Mouse (Mus musculus): ENCODE results near the gene Dctd.

Gene Dctd

DNA sequence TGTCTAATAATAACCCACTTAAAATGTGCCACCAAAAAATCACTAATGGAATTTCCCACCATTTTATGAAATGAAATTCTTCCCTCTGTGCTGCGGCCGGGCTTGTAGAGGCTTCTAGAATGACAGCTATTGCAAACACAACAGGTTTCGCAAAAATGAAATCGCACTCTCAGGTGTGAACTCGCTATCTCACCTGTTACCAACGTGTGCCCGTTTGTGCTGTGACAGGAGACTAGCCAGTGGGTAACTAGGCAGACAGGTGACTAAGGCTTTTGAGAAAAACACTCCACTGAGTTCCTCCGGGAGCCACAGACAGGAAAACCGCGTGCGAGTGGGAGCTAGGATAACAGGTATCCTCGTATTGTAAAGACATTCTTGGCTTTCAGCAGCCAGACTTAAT, at the start of gene Dctd:
Dctd (plus strand) TSS at position 301 of the 400 bp plus-strand sequence.
- in situ Hi-C loops (cut with MboI; ENCODE audit: unreplicated experiment in 2 of 2), result no loop called here

DNA sequence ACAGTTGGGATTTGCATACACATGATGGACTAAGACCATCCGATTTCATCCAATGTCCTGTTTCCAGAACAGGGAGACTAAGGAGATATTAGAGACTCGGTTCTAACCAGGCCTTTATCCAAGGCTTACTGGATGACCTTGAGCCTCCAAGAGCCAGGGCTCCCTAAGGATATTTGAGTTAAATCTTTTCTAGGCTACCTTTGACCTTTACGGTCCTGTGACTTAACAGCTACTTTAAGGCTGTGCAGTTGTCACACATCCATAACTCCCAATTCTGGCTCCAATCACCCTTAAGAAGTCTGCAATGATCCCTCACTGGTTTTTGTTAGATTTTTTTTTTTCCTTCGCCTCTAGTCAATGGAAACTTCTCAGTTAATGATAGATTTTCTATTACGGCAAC, 45.3 kb upstream of the Dctd start:
- in situ Hi-C loops (cut with MboI; ENCODE audit: unreplicated experiment in 2 of 2), result no loop called here

DNA sequence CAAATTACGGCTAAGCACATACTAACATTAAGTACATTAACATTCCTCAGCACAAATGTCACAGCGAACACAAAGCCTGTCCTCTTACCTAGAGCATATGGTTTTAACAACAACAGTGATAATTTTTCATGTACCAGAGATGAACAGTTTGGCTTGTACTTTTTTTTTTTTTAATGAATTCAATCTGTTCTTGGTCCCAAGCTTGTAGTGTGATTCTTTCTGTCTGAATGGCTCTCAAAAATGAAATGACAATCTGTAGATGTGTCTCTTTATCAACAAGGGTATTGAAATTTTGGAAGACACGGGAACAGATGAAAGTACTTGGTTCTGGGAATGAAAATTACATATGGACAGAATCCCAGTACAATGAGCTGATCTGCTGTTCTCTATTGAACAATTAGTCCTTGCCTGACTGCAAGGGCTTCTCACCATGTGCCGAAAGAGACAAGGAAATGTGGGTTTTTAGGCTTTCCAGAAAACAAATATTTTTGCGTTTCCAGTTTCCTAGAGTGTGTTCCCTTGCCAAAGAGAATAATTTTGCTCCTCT, 35.3 kb upstream of the Dctd start:
- in situ Hi-C loops (cut with MboI; ENCODE audit: unreplicated experiment in 2 of 2), result no loop called here

DNA sequence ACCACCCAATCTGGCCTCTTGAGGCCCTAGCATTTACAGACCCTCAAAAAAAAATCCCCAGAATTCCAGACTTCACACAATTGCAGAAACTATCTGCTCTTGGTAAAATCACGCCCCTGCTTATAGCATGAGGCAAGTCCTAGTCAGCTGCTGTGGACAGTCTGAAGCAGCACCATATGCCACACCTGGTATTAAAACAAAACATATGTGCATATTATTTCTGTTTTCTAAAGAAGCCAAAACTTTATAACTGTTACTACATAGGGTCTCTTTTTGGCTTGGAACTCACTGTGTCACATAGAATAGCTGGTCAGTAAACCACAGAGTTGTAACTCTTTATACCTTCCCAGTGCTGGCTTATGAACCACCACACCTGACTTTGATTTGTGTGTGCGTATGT, 24.7 kb upstream of the Dctd start:
- in situ Hi-C loops (cut with MboI; ENCODE audit: unreplicated experiment in 2 of 2), result no loop called here

DNA sequence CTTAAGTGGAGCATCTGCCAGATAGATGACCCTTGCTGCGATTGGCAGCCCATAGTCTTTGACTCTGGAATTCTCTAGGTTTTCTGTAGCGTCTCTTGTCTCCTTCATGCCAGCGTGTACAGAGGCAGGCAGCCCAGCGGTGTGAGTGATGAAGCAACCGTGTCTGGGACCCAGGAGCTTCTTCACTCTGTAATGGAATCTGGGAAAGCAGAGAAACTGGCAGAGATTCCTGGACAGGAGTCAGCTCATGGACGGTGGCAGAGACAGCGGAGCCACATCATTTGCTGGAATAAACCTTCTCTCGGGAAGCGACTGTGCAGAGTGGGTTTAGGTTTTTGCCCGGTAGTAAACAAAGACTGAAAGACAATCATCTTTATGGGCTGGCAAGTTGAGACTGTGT, 16.5 kb upstream of the Dctd start:
- in situ Hi-C loops (cut with MboI; ENCODE audit: unreplicated experiment in 2 of 2), result no loop called here

- in situ Hi-C loops (cut with MboI; ENCODE audit: unreplicated experiment in 2 of 2), result no loop called here
Observed at GRCm38 (mm10) chr8:48090661-48091060, 8.2 kb upstream of the Dctd start.

DNA sequence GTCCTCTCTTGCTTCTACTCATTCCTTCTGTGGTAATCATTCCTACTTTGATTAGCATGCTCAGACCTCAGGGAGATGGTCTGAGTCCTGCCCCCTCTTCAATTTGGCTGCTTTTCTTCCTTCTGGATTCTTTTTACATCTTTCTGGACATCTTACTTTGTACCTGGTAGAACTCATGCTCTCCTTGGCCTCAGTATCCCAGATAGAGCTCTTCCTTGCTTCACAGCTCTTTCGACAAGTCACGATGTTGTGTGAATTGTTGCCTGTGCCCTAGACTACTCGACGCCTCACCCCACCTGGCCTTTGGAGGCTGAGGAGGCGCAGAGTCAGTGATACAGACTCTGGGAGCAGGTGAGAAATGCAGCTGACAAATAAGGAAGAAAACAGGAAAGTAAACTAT, 3.5 kb upstream of the Dctd start:
- in situ Hi-C loops (cut with MboI; ENCODE audit: unreplicated experiment in 2 of 2), result no loop called here

DNA sequence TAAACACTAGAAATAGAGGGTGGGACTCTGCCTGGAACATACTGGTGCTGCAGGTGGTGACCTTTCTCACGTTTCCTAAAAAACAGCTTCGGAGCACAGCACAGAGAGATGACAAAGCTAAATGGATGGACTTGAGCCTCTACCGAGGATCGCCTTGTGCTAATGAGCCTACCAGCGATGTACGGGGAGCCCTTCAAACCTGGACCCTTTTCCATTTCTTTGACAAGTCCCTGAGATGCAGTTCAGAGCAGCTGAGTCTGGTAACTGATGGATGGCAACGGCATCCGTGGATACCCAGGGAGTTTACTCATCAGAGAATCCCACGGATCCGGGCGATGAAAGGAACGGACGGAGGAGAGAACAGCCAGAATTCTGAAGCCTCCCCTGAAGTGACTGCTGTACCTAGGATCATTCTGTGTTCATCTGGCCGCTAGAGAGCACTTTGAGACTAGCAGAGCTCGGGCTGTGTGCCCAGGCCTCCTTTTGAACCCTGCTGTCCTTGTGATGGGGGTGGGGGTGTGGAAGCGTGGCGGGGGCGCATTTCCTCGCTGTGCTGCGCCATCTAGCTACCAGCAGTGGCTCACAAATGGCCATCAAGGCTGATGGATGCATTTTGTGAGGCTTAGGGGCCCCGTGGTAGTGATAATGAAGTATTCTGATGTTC, 1.6 kb upstream of the Dctd start:
- in situ Hi-C loops (cut with MboI; ENCODE audit: unreplicated experiment in 2 of 2), result no loop called here

- in situ Hi-C loops (cut with MboI; ENCODE audit: unreplicated experiment in 2 of 2), result no loop called here
Observed at GRCm38 (mm10) chr8:48098081-48098639, 732 bp upstream of the Dctd start.

- in situ Hi-C loops (cut with MboI; ENCODE audit: unreplicated experiment in 2 of 2), result no loop called here
Observed at GRCm38 (mm10) chr8:48100100-48100787, 1.4 kb downstream of the Dctd start.

DNA sequence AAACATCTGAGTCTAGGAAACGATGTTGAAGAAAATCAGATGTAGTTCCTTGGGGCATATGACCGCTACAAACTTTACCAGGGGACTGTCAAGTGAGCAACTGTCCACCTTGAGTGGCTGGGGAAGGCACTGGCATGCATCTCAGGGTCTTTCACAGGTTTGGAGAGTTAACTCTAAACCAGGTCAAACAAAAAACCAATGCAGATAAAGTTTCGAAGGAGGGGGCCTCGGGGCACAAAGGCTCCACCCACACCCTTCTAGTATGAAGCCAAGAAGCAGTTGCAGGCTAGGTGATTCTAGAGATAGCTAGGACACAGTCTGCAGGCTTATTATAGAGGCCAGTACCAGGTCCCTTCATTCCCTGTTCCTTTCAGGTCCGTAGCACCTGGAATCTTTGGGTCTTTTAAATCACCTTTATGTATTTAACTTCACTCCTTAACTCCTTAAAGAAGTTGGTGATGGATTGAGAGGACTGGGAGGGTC, 10.5 kb downstream of the Dctd start:
- in situ Hi-C loops (cut with MboI; ENCODE audit: unreplicated experiment in 2 of 2), result no loop called here

DNA sequence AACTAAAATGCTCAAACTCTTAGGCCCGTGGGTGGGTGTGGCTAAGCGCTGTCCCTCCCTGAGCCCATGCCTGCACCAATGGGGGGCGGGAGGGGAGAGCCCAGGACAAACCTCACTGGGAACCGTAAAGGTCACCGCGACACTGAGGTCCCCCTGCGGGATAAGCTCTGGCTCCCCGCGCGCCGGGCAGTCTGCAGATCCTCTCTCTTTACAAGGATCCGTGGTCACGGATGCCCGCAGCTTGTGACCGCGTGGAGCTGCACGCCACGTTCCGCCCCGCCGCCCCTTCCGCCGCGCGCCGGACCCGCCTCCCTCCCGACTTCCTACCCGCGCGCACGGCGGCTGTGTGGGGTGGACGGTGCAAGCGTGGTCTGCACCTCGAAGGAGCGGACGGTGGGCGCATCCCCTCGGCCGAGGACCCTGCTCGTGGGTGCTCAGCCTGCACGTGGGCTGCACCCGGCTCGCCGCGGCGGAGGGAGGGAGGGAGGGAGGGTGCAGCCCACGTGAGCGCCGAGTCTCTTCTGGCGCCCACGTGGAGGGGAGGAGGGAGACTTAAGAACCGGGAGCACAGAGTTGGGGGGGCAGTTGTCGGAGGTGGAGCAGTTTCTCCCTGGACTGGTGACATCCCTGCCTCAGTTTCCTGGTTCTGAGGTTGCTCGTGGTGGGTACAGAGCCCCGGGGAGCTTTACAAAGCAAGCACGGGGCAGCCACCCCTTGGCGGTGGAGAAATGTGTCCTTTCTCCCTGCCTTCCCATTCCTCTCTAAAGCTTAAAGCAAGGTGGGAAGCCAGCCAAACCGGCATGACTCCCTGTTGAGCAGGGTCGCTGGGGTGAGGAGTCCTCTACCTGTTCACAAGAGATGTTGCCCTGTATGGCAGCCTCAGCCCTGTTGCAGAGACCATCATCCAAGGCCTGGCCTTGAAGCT, 11.2 kb downstream of the Dctd start:
- in situ Hi-C loops (cut with MboI; ENCODE audit: unreplicated experiment in 2 of 2), result no loop called here

GRCm38 (mm10) chr8:48114591-48114990, 15.7 kb downstream of the Dctd start:
- in situ Hi-C loops (cut with MboI; ENCODE audit: unreplicated experiment in 2 of 2), result no loop called here

- in situ Hi-C loops (cut with MboI; ENCODE audit: unreplicated experiment in 2 of 2), result no loop called here
Observed at GRCm38 (mm10) chr8:48122991-48123390, 24.1 kb downstream of the Dctd start.

GRCm38 (mm10) chr8:48124857-48125256, 26.0 kb downstream of the Dctd start:
- in situ Hi-C loops (cut with MboI; ENCODE audit: unreplicated experiment in 2 of 2), result no loop called here

DNA sequence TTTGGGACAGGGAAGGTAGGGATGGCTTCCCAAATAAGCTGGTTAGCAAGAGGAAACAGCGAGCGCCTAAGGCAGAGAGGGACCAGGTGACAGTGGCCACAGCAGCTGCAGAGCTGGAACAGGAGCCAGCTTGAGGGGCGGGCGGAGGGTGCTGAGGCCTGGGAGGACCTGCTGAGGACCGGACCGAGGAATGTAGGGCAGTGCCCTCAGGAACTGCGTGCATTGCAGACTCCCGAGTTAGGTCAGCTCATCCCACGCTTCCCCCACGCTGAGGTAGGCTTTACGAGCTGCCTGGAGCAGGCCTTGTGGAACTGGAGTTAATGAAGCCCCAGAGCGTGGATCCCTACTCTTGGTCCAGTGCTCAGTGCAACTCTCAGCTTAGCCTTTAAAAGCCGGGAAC, 28.1 kb downstream of the Dctd start:
- in situ Hi-C loops (cut with MboI; ENCODE audit: unreplicated experiment in 2 of 2), result no loop called here

- in situ Hi-C loops (cut with MboI; ENCODE audit: unreplicated experiment in 2 of 2), result no loop called here
Observed at GRCm38 (mm10) chr8:48130266-48130665, 31.4 kb downstream of the Dctd start.

GRCm38 (mm10) chr8:48133321-48133720, 34.4 kb downstream of the Dctd start:
- in situ Hi-C loops (cut with MboI; ENCODE audit: unreplicated experiment in 2 of 2), result no loop called here

DNA sequence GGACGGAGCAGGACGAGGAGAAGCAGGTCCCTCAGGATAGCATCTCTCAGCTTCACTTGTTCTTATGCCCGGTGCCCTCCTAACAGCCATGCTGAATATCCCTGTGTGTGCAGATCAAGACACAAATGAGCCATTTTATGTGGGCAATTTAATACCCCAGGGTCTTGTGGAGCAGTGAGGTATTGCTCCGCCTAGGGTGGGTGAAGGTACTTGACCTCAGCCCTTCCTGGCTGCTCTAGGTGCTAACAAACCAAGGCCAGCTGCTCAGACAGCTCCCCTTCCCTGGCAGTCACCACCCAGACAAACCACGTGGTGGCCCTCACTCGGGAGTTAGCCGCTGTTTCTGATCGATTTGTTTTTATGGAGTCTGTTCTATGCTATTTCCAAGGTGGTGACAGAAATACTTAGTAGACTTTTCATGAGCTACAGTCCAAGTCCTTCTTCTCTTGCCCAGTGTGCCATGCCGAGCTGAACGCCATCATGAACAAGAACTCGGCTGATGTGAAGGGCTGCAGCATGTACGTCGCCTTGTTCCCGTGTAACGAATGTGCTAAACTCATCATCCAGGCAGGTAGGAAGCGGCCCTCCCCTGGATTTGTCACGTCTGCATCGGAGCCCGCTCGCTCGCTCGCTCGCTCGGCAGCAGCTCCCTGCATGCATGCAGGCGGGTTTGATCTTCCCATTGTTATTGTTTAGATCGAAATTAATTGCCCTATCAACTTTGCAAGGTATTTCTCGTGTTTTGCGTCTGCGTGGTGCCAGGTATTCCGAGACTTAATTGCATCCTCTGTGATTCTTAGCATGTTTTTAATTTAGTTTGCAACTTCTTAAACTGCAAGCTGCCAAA, 38.1 kb downstream of the Dctd start:
- in situ Hi-C loops (cut with MboI; ENCODE audit: unreplicated experiment in 2 of 2), result no loop called here

GRCm38 (mm10) chr8:48137651-48137937, 38.7 kb downstream of the Dctd start:
- in situ Hi-C loops (cut with MboI; ENCODE audit: unreplicated experiment in 2 of 2), result no loop called here

All from v-Abl transformed pro-B cells (cell line).